18 mouse cellular contexts compared by ENCODE assay signal in the genomic region with DNA sequence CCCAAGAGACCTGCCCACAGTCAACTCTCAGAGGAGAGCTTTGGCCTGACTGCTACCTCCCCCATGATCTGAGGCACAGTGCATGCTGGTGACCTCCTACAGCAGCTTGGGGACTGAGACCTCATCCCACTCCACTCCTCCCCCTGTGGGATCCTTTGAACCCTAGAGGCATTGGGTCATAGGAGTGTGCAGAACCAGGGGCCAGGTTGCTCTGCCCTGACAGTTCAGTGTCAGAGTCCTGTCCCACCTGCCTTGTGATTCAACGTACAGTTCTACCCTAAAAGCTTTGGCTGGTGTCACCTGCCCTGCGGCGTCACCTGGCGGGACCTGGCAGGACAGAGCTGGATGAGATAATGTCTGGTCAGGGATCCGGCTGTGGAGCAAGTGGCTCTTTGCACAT.
DNase-seq lines count a peak whose midpoint lies in the region; ATAC-seq and TF ChIP-seq lines count a peak whose summit lies in the region.
"Had no signal": no experiment of that assay in that cellular context is flagged by ENCODE, and none has a peak within 500 bp of the region (broad histone marks: within the 10 kb centered on the region; RNA-seq: fewer than 3 reads in every experiment).

No protein-coding gene starts in this region.

- peak; percentile 13; the same call in 1 of the 2 replicates for TF ChIP-seq CTCF in kidney, adult 2 months (conservative IDR thresholded peaks at IDR 0.05; ENCODE audit: insufficient read depth, insufficient read length, low read depth, low read length)
- TF ChIP-seq CTCF in liver, postnatal 0 days (IDR thresholded peaks at IDR 0.05; ENCODE audit: low read depth): peak; percentile 19; the same call in 1 of the 2 replicates

- no peaks in the 10 kb centered on the region for H3K27me3 ChIP-seq in midbrain, embryonic 10.5 days (ENCODE audit: low read depth, poor library complexity, severe bottlenecking)
- no peaks in the 10 kb centered on the region for H3K27me3 ChIP-seq in midbrain, embryonic 13.5 days
- no peaks in the 10 kb centered on the region for H3K27me3 ChIP-seq in kidney, adult 2 months (replicated peaks; ENCODE audit: control insufficient read depth, insufficient read depth, low read length)
- no peaks in the 10 kb centered on the region for H3K27me3 ChIP-seq in liver, postnatal 0 days (ENCODE audit: insufficient read depth, low read length)

- H3K4me3 ChIP-seq in midbrain, embryonic 10.5 days: no peak overlapping the region
- no peak overlapping the region for H3K4me3 ChIP-seq in midbrain, embryonic 13.5 days (replicated peaks)
- no peak overlapping the region for H3K4me3 ChIP-seq in kidney, adult 2 months (ENCODE audit: insufficient read depth, low read depth, low read length)
- H3K4me3 ChIP-seq in liver, postnatal 0 days (ENCODE audit: low read depth, low read length): no peak overlapping the region
- H3K4me3 ChIP-seq: heart, adult 2 months; megakaryocyte, embryonic 14.5 days; myocyte had no signal

- TF ChIP-seq POLR2A in kidney, adult 2 months (IDR thresholded peaks at IDR 0.05; ENCODE audit: low read depth, low read length): no peak

- 94% methylated on average over 5 of the region's 5 CpGs for WGBS in midbrain, embryonic 10.5 days
- 96% methylated on average over 5 of the region's 5 CpGs for WGBS in midbrain, embryonic 13.5 days
- 53% methylated on average over 5 of the region's 5 CpGs for WGBS in kidney, adult 2 months
- 72% methylated on average over 5 of the region's 5 CpGs for WGBS in liver, postnatal 0 days (ENCODE audit: insufficient replicate concordance)

- no peaks in the 10 kb centered on the region for H3K36me3 ChIP-seq in midbrain, embryonic 10.5 days
- no peaks in the 10 kb centered on the region for H3K36me3 ChIP-seq in midbrain, embryonic 13.5 days
- H3K36me3 ChIP-seq in kidney, adult 2 months (ENCODE audit: control insufficient read depth, insufficient read depth, low read length): no peaks in the 10 kb centered on the region
- no peaks in the 10 kb centered on the region for H3K36me3 ChIP-seq in liver, postnatal 0 days (replicated peaks; ENCODE audit: insufficient read depth, low read length)
- H3K36me3 ChIP-seq: G1E had no signal

- TF ChIP-seq EP300 in liver, postnatal 0 days (IDR thresholded peaks at IDR 0.05; ENCODE audit: low read depth): no peak

- no peaks in the 10 kb centered on the region for H3K9me3 ChIP-seq in midbrain, embryonic 10.5 days (replicated peaks)
- no peaks in the 10 kb centered on the region for H3K9me3 ChIP-seq in midbrain, embryonic 13.5 days
- H3K9me3 ChIP-seq in liver, postnatal 0 days (ENCODE audit: low read length): no peaks in the 10 kb centered on the region
- H3K9me3 ChIP-seq: megakaryocyte, embryonic 14.5 days had no signal

- H3K27ac ChIP-seq in midbrain, embryonic 10.5 days (replicated peaks): peak overlapping the region; percentile 30; the same call in 1 of the 2 replicates
- H3K27ac ChIP-seq in midbrain, embryonic 13.5 days: no peak overlapping the region
- peak overlapping the region; percentile 45 for H3K27ac ChIP-seq in kidney, adult 2 months (ENCODE audit: insufficient read depth, low read depth, low read length)
- H3K27ac ChIP-seq in liver, postnatal 0 days (ENCODE audit: low read depth): no peak overlapping the region
- H3K27ac ChIP-seq: heart, adult 2 months; hindbrain, embryonic 14.5 days had no signal

- ATAC-seq in midbrain, embryonic 13.5 days: no peak
- ATAC-seq in liver, postnatal 0 days: peak; percentile 53
- no peak for ATAC-seq in activated CD4-positive, CD25-positive, alpha-beta regulatory T cell, adult 4 months
- no peak for ATAC-seq in erythroblast, adult 5-6 weeks (replicated peaks; ENCODE audit: low FRiP score, poor library complexity, severe bottlenecking)
- ATAC-seq: forebrain, embryonic 16.5 days; intestine, embryonic 16.5 days had no signal

- H3K9ac ChIP-seq in midbrain, embryonic 13.5 days (replicated peaks): no peak overlapping the region
- no peak overlapping the region for H3K9ac ChIP-seq in liver, postnatal 0 days (replicated peaks)
- H3K9ac ChIP-seq: hindbrain, embryonic 14.5 days had no signal

- H3K4me1 ChIP-seq in midbrain, embryonic 10.5 days: peaks cover 30% of the 10 kb centered on the region
- peaks cover 11% of the 10 kb centered on the region; the same call in 1 of the 2 replicates for H3K4me1 ChIP-seq in midbrain, embryonic 13.5 days (replicated peaks)
- H3K4me1 ChIP-seq in kidney, adult 2 months (ENCODE audit: control insufficient read depth, insufficient read depth, low read length): peaks cover 40% of the 10 kb centered on the region
- peaks cover 16% of the 10 kb centered on the region for H3K4me1 ChIP-seq in liver, postnatal 0 days (ENCODE audit: insufficient read depth)
- H3K4me1 ChIP-seq: megakaryocyte, embryonic 14.5 days had no signal

- DNase-seq in midbrain, embryonic 10.5 days (ENCODE audit: low spot score): no peak
- peak; percentile 85 for DNase-seq in kidney, adult 2 months
- DNase-seq in kidney, postnatal 25 days: peak; percentile 54 to 89
- peak; percentile 39 for DNase-seq in liver, postnatal 0 days
- no peak for DNase-seq in Muller cell, postnatal 12 days (ENCODE audit: inconsistent ontology term)
- DNase-seq: adrenal gland, postnatal 14 days; heart, adult 2 months; heart, postnatal 10 days; spleen, adult 18-20 months had no signal

- no peak overlapping the region for H3K4me2 ChIP-seq in midbrain, embryonic 13.5 days (replicated peaks)
- H3K4me2 ChIP-seq in liver, postnatal 0 days (ENCODE audit: low read depth, low read length): no peak overlapping the region
- H3K4me2 ChIP-seq: hindbrain, embryonic 14.5 days had no signal

Comparison
In these comparisons a context has a peak if more than half of its experiments do, and no peak if none do; other contexts are left out.
1. H3K27ac ChIP-seq: peak in midbrain, embryonic 10.5 days (single experiment) and kidney, adult 2 months (single experiment); none in midbrain, embryonic 13.5 days (single experiment) and liver, postnatal 0 days (single experiment).
2. DNase-seq: peak in kidney, adult 2 months (single experiment), kidney, postnatal 25 days (2 of 2) and liver, postnatal 0 days (single experiment); none in midbrain, embryonic 10.5 days (single experiment) and Muller cell, postnatal 12 days (single experiment).